Mouse (Mus musculus): Measurements from ENCODE around the gene Fblim1. TPM values are rescaled to one million over a fixed set of nuclear protein-coding genes. Genes with fewer than 3 reads are reported as not detected.

Gene Fblim1
- total RNA-seq (2014; rRNA removed) (22.5 and 26.7 TPM in 2 replicates), polyA plus RNA-seq (2015; fragmentation: Nextera tagmentation; extraction: Ambion mirVana) (21.7 and 25.6 TPM in 2 replicates)

DNA sequence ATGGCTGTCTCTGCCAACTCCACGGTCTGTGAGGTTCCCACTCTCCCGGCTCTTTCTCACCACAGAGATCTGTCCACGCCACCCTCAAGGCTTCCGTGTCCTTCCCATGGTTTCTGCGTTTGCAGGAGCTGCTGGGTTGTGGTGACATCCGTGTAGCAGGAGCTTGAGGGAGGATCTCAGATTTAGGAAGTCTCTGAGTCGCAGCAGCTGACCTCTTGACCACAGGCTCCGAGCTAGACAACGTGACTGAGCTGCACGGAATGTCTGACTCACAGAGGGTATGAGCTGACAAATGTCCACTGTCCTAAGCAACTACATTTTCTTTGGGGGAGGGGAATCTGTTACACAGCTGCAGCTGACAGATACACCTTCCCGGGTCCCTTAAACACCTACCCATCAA lies at the start of gene Fblim1:
Gene Fblim1 (minus strand): TSS at position 236 of the 400 bp plus-strand sequence.
- H3K9ac ChIP-seq (replicated peaks; ENCODE audit: low read length), result no peak within 1 kb of the TSS
- no peak for TF ChIP-seq CTCF (IDR thresholded peaks at IDR 0.05; ENCODE audit: low read depth)
- H3K4me2 ChIP-seq (ENCODE audit: low read depth, low read length), result no peak within 1 kb of the TSS
- no peak within 1 kb of the TSS for H3K27ac ChIP-seq
- no peaks in the 10 kb centered on the region for H3K9me3 ChIP-seq (ENCODE audit: low read length)
- H3K4me3 ChIP-seq (ENCODE audit: low read length), result no peak within 1 kb of the TSS
- 81% methylated on average over 11 of the region's 11 CpGs for WGBS
- DNase-seq (ENCODE audit: low spot score) (no peak), ATAC-seq (no peak)
- H3K4me1 ChIP-seq (ENCODE audit: insufficient read depth, low read length), result no peaks in the 10 kb centered on the region
- no peaks in the 10 kb centered on the region for H3K36me3 ChIP-seq (ENCODE audit: insufficient read depth, low read length)
- no peaks in the 10 kb centered on the region for H3K27me3 ChIP-seq (ENCODE audit: insufficient read depth, low read length)

- no peak for ATAC-seq
- TF ChIP-seq CTCF (IDR thresholded peaks at IDR 0.05; ENCODE audit: low read depth), result no peak
- H3K4me2 ChIP-seq (ENCODE audit: low read depth, low read length), result no peak overlapping the region
Measured at GRCm38 (mm10) chr4:141654509-141654908, 48.6 kb upstream of the Fblim1 start.

GRCm38 (mm10) chr4:141653813-141654212 lies 47.9 kb upstream of the Fblim1 start:
- peak; percentile 73 for ATAC-seq
- peaks cover 5% of the 10 kb centered on the region for H3K4me1 ChIP-seq (ENCODE audit: insufficient read depth, low read length)
- H3K9ac ChIP-seq (replicated peaks; ENCODE audit: low read length), result no peak overlapping the region
- H3K27me3 ChIP-seq (ENCODE audit: insufficient read depth, low read length), result no peaks in the 10 kb centered on the region
- WGBS, result 67% methylated on average over 13 of the region's 13 CpGs
- H3K36me3 ChIP-seq (ENCODE audit: insufficient read depth, low read length), result no peaks in the 10 kb centered on the region
- no peak overlapping the region for H3K4me2 ChIP-seq (ENCODE audit: low read depth, low read length)
- H3K27ac ChIP-seq, result peak overlapping the region; percentile 70; the same call in 1 of the 2 replicates
- TF ChIP-seq CTCF (IDR thresholded peaks at IDR 0.05; ENCODE audit: low read depth), result no peak
- H3K4me3 ChIP-seq (ENCODE audit: low read length), result no peak overlapping the region
- H3K9me3 ChIP-seq (ENCODE audit: low read length), result no peaks in the 10 kb centered on the region
- peak; percentile 31 for DNase-seq (ENCODE audit: low spot score)

More at GRCm38 (mm10) chr4:141654509-141654908, 48.6 kb upstream of the Fblim1 start:
- Histone ChIP-seq H3K27ac (peak overlapping the region; percentile 70; the same call in 1 of the 2 replicates), H3K9ac (replicated peaks; ENCODE audit: low read length) (no peak overlapping the region), H3K4me3 (ENCODE audit: low read length) (no peak overlapping the region), H3K36me3 (ENCODE audit: insufficient read depth, low read length) (no peaks in the 10 kb centered on the region), H3K4me1 (ENCODE audit: insufficient read depth, low read length) (peaks cover 5% of the 10 kb centered on the region; the same call in 1 of the 2 replicates), H3K27me3 (ENCODE audit: insufficient read depth, low read length) (no peaks in the 10 kb centered on the region), H3K9me3 (ENCODE audit: low read length) (no peaks in the 10 kb centered on the region)
- DNase-seq (ENCODE audit: low spot score), result no peak
- WGBS, result 83% methylated on average over 6 of the region's 6 CpGs

GRCm38 (mm10) chr4:141653044-141653443 lies 47.1 kb upstream of the Fblim1 start:
- H3K4me1 ChIP-seq (ENCODE audit: insufficient read depth, low read length), result peaks cover 8% of the 10 kb centered on the region
- no peaks in the 10 kb centered on the region for H3K27me3 ChIP-seq (ENCODE audit: insufficient read depth, low read length)
- no peak overlapping the region for H3K4me3 ChIP-seq (ENCODE audit: low read length)
- DNase-seq (ENCODE audit: low spot score) (no peak), ATAC-seq (no peak)
- 83% methylated on average over 8 of the region's 8 CpGs for WGBS
- no peak overlapping the region for H3K9ac ChIP-seq (replicated peaks; ENCODE audit: low read length)
- TF ChIP-seq CTCF (IDR thresholded peaks at IDR 0.05; ENCODE audit: low read depth), result no peak
- H3K4me2 ChIP-seq (ENCODE audit: low read depth, low read length), result no peak overlapping the region
- H3K36me3 ChIP-seq (ENCODE audit: insufficient read depth, low read length), result no peaks in the 10 kb centered on the region
- no peak overlapping the region for H3K27ac ChIP-seq
- no peaks in the 10 kb centered on the region for H3K9me3 ChIP-seq (ENCODE audit: low read length)

- Histone ChIP-seq H3K27ac (no peak overlapping the region; the same call in 1 of the 2 replicates), H3K4me3 (ENCODE audit: low read length) (no peak overlapping the region), H3K27me3 (ENCODE audit: insufficient read depth, low read length) (no peaks in the 10 kb centered on the region), H3K9me3 (ENCODE audit: low read length) (no peaks in the 10 kb centered on the region), H3K4me2 (ENCODE audit: low read depth, low read length) (no peak overlapping the region), H3K36me3 (ENCODE audit: insufficient read depth, low read length) (no peaks in the 10 kb centered on the region), H3K4me1 (ENCODE audit: insufficient read depth, low read length) (peaks cover 8% of the 10 kb centered on the region), H3K9ac (replicated peaks; ENCODE audit: low read length) (no peak overlapping the region)
- TF ChIP-seq CTCF (IDR thresholded peaks at IDR 0.05; ENCODE audit: low read depth), result no peak
- DNase-seq (ENCODE audit: low spot score) (no peak), ATAC-seq (no peak)
- WGBS, result 65% methylated on average over 10 of the region's 10 CpGs
Measured at GRCm38 (mm10) chr4:141651944-141652343, 46.0 kb upstream of the Fblim1 start.

DNA sequence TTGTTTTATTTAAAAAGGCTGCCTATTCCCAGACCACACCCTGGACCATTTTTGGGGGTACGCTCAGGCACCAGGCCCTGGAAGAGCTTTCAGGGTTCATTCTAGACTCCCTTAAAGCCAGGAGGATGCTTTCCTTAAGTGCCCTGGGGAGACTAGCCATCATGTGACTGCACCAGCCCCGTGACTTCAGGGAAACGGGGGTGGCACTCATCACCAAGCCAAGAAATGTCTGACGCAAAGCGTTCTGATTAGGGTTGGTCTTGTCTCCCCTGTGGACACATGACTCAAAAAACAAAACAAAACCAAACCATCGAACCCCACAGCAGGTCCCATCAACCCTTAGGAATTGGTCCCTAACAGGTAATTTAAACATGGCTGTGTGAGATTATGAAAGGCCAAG lies 45.4 kb upstream of the Fblim1 start:
- Histone ChIP-seq H3K27me3 (ENCODE audit: insufficient read depth, low read length) (no peaks in the 10 kb centered on the region), H3K4me2 (ENCODE audit: low read depth, low read length) (no peak overlapping the region), H3K9me3 (ENCODE audit: low read length) (no peaks in the 10 kb centered on the region), H3K9ac (replicated peaks; ENCODE audit: low read length) (no peak overlapping the region), H3K4me1 (ENCODE audit: insufficient read depth, low read length) (peaks cover 8% of the 10 kb centered on the region), H3K36me3 (ENCODE audit: insufficient read depth, low read length) (no peaks in the 10 kb centered on the region), H3K4me3 (ENCODE audit: low read length) (no peak overlapping the region), H3K27ac (no peak overlapping the region)
- TF ChIP-seq CTCF (IDR thresholded peaks at IDR 0.05; ENCODE audit: low read depth), result no peak
- no peak for ATAC-seq
- DNase-seq (ENCODE audit: low spot score), result no peak
- 71% methylated on average over 6 of the region's 6 CpGs for WGBS

DNA sequence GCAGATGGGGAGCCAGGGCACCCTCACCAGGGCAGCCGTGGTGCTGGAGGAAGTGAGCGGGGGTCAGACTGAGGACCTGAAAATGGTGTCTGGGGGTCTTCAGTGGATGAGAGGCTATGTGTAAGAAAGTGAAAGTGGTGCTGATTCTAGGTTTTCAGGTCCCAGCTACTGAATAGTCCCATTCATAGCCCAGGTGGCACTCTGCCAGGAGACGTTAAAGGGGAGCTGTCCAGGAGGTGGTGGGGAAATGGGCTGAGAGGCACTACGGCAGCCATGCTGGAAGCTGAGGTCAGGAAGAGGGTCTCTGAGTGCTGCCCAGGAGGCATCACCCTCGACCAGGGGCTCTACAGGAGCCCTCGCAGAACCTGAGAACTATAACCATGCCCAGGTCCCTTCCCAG lies 43.3 kb upstream of the Fblim1 start:
- H3K4me2 ChIP-seq (ENCODE audit: low read depth, low read length), result no peak overlapping the region
- peaks cover 6% of the 10 kb centered on the region for H3K4me1 ChIP-seq (ENCODE audit: insufficient read depth, low read length)
- H3K4me3 ChIP-seq (ENCODE audit: low read length), result no peak overlapping the region
- no peak for ATAC-seq
- no peaks in the 10 kb centered on the region for H3K27me3 ChIP-seq (ENCODE audit: insufficient read depth, low read length)
- TF ChIP-seq CTCF (IDR thresholded peaks at IDR 0.05; ENCODE audit: low read depth), result no peak
- peak; percentile 73 for DNase-seq (ENCODE audit: low spot score)
- H3K36me3 ChIP-seq (ENCODE audit: insufficient read depth, low read length), result no peaks in the 10 kb centered on the region
- H3K9ac ChIP-seq (replicated peaks; ENCODE audit: low read length), result 0 out of 2 replicates have a peak overlapping the region, but pooled peaks have one; percentile 9
- 67% methylated on average over 6 of the region's 6 CpGs for WGBS
- no peaks in the 10 kb centered on the region for H3K9me3 ChIP-seq (ENCODE audit: low read length)
- H3K27ac ChIP-seq, result peak overlapping the region; percentile 65
